Mouse (Mus musculus): ENCODE data around the gene Gm11596.
A peak's percentile ranks its signal among the peaks of the same experiment; 100 is the strongest.
"Not testable (repeated sequence)": the region's sequence is repeated elsewhere in the genome, so short reads cannot be mapped to it uniquely, and the experiment has no call there.

Gm11596 gene

DNA sequence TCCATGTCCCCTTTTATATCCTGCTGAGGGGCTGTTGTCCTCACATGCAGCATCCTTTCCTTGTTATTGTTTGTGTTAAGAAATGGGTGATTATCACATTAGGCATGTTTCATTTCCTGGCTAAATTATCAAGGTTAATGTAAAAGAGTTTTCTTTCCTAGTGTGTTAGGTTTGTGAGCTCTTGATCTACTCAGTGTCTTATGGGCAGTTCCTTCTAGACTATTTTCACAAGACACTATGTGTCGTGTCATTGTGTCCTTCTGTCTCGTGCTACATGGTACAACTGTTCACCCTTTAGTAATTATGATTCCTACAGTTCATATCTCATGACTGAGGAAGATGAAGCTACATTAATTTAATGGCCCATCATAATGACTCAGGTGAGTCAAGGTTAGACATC, at the start of gene Gm11596:
Gene Gm11596 (minus strand): TSS at position 101 of the 400 bp plus-strand sequence.
- no peak for DNase-seq

GRCm38 (mm10) chr11:99842185-99842584, 48.9 kb upstream of the Gm11596 start:
- no peak for DNase-seq

- DNase-seq, result no peak
Observed at GRCm38 (mm10) chr11:99837966-99838365, 44.7 kb upstream of the Gm11596 start, which contains the start of gene 2300003K06Rik. Gene 2300003K06Rik, minus strand, starts transcription at chr11:99838066.

- not testable (repeated sequence) for DNase-seq
Observed at GRCm38 (mm10) chr11:99815566-99815965, 22.3 kb upstream of the Gm11596 start, which contains the start of gene Gm11564. Gene Gm11564, minus strand, starts transcription at chr11:99815666.

GRCm38 (mm10) chr11:99809792-99810191, 16.5 kb upstream of the Gm11596 start, which contains the start of gene Krtap4-13:
Gene Krtap4-13, minus strand, starts transcription at chr11:99809892.
- DNase-seq, result not testable (repeated sequence)

GRCm38 (mm10) chr11:99804346-99804745, 11.1 kb upstream of the Gm11596 start, which contains the start of gene Gm11554:
Gene Gm11554, minus strand, starts transcription at chr11:99804446.
- DNase-seq, result not testable (repeated sequence)

GRCm38 (mm10) chr11:99798832-99799231, 5.6 kb upstream of the Gm11596 start, which contains the start of gene Gm11569:
Gene Gm11569, minus strand, starts transcription at chr11:99798932.
- DNase-seq, result not testable (repeated sequence)

DNA sequence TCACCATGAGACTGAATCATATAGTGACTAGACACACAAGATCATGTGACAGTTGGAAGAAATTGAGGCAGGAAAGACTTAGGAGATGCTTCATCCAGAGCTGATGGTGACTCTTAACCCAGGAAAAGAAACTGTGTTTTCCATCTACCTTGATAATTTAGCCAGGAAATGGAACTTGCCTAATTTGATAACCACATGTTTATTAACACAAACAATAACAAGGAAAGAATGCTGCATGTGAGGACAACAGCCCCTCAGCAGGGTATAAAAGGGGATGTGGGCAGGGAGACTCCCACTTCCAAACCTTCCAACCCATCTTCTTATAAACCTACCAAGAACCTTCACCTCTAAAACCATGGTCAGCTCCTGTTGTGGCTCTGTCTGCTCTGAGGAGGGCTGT, 8.4 kb downstream of the Gm11596 start, which contains the start of gene Krtap4-9:
Gene Krtap4-9 (plus strand): TSS at position 301 of the 400 bp plus-strand sequence.
- not testable (repeated sequence) for DNase-seq

- no peak for DNase-seq
Observed at GRCm38 (mm10) chr11:99780604-99781003, 12.7 kb downstream of the Gm11596 start, which contains the start of gene Krtap4-8. Gene Krtap4-8, minus strand, starts transcription at chr11:99780704.

GRCm38 (mm10) chr11:99778401-99778800, 14.9 kb downstream of the Gm11596 start:
- peak; percentile 53 for DNase-seq

DNA sequence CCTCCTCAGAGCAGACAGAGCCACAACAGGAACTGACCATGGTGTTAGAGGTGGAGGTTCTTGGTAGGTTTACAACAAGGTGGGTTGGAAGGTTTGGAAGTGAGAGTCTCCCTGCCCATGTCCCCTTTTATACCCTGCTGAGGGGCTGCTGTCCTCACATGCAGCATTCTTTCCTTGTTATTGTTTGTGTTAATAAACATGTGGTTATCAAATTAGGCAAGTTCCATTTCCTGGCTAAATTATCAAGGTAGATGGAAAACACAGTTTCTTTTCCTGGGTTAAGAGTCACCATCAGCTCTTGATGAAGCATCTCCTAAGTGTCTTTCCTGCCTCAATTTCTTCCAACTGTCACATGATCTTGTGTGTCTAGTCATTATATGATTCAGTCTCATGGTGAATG, 20.5 kb downstream of the Gm11596 start, which contains the start of gene Gm11595:
Gene Gm11595 (minus strand): TSS at position 101 of the 400 bp plus-strand sequence.
- DNase-seq, result not testable (repeated sequence)

GRCm38 (mm10) chr11:99768410-99768809, 24.9 kb downstream of the Gm11596 start:
- no peak for DNase-seq

GRCm38 (mm10) chr11:99758877-99759276, 34.4 kb downstream of the Gm11596 start:
- DNase-seq, result no peak

- DNase-seq, result no peak
Observed at GRCm38 (mm10) chr11:99743985-99744384, 49.3 kb downstream of the Gm11596 start.

Measured in embryo, embryonic 11 days (tissue).